In the genomic region with DNA sequence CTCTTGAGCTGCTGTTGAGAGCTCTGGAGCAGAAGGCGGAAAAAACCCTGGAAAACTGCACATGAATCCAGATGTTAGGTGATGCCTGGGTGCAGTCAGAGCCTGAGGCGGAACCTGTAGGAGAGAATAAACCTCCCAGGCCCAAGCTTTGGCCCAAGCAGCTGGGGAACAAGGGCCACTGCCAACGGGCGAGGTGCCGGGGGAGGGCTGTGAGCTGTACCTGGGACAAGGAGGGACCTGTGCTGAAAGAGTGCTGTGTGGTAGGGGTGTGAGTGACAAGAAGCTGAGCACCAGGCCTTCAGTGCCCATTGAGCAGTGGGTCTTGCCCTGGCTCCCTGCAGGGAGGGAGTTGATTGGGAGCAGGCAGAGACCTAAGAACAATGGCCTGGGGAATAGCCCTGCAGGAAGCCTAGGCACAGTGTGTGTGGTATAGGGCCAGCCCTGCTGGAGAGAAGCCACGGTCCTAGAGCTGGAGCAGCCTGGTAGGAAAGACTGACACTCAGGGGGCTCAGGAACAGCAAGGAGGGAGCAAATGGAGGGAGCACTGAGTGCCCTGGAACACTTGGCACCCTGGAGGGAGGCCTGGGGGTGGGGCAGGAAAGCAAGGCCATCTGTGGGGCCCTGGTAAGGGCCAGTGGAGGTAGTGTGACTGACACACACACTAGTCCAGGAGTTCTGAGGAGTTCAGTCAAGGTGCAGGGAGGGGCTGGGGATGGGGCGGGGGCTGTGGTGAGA, we compare ENCODE assay signal across 9 mouse cellular contexts. TPM values are rescaled to one million over a fixed set of nuclear protein-coding genes. Genes with fewer than 3 reads are reported as not detected.
DNase-seq lines count a peak whose midpoint lies in the region; ATAC-seq lines count a peak whose summit lies in the region.
"Had no signal": no experiment of that assay in that cellular context is flagged by ENCODE, and none has a peak within 500 bp of the region (broad histone marks: within the 10 kb centered on the region; RNA-seq: fewer than 3 reads in every experiment).

No protein-coding gene starts in this region.

- no peaks in the 10 kb centered on the region for H3K9me3 ChIP-seq in forebrain, embryonic 15.5 days
- no peaks in the 10 kb centered on the region for H3K9me3 ChIP-seq in liver, embryonic 16.5 days (replicated peaks; ENCODE audit: control insufficient read depth, low read length)

- WGBS in forebrain, embryonic 15.5 days, result 23% methylated on average over 7 of the region's 7 CpGs
- WGBS in liver, embryonic 16.5 days (ENCODE audit: insufficient replicate concordance), result 66% methylated on average over 7 of the region's 7 CpGs

- no peaks in the 10 kb centered on the region for H3K27me3 ChIP-seq in forebrain, embryonic 15.5 days
- H3K27me3 ChIP-seq in liver, embryonic 16.5 days (ENCODE audit: control insufficient read depth, insufficient read depth, low read depth, low read length), result no peaks in the 10 kb centered on the region

- H3K4me3 ChIP-seq in forebrain, embryonic 15.5 days, result no peak overlapping the region
- H3K4me3 ChIP-seq in liver, embryonic 16.5 days (ENCODE audit: low read depth, low read length), result no peak overlapping the region

- peaks cover 48% of the 10 kb centered on the region for H3K4me1 ChIP-seq in forebrain, embryonic 15.5 days
- peaks cover 21% of the 10 kb centered on the region for H3K4me1 ChIP-seq in liver, embryonic 16.5 days (ENCODE audit: control insufficient read depth, low read depth, low read length)

- no peak for DNase-seq in cerebellum, adult 9-11 months
- peak; percentile 64 for DNase-seq in ES-CJ7 (ENCODE audit: low read depth, low spot score)
- no peak for DNase-seq in embryo, embryonic 9.5 days (ENCODE audit: extremely low spot score)
- no peak for DNase-seq in right cerebral cortex, adult 18-20 months
- no peak for DNase-seq in natural killer cell, adult 2 months (ENCODE audit: low spot score in 2 of 2)
- DNase-seq: kidney, postnatal 10 days had no signal

- ATAC-seq in cerebellum, adult (ENCODE audit: insufficient number of reproducible peaks, low FRiP score, low TSS enrichment), result 0 out of 2 replicates have a peak, but pooled peaks have one; percentile 45
- peak; percentile 64 for ATAC-seq in forebrain, embryonic 15.5 days (replicated peaks)
- ATAC-seq in liver, embryonic 16.5 days (ENCODE audit: low read depth), result 0 out of 2 replicates have a peak, but pooled peaks have one; percentile 24

- H3K27ac ChIP-seq in forebrain, embryonic 15.5 days (replicated peaks), result 0 out of 2 replicates have a peak overlapping the region, but pooled peaks have one; percentile 15
- H3K27ac ChIP-seq in liver, embryonic 16.5 days (ENCODE audit: low read length), result no peak overlapping the region

- H3K36me3 ChIP-seq in forebrain, embryonic 15.5 days, result no peaks in the 10 kb centered on the region
- no peaks in the 10 kb centered on the region; the same call in 1 of the 2 replicates for H3K36me3 ChIP-seq in liver, embryonic 16.5 days (ENCODE audit: control insufficient read depth, insufficient read depth)

- no peak overlapping the region for H3K4me2 ChIP-seq in forebrain, embryonic 15.5 days (replicated peaks)
- H3K4me2 ChIP-seq in liver, embryonic 16.5 days (ENCODE audit: low read depth, low read length), result no peak overlapping the region

- no peak overlapping the region for H3K9ac ChIP-seq in forebrain, embryonic 15.5 days (replicated peaks)
- no peak overlapping the region for H3K9ac ChIP-seq in liver, embryonic 16.5 days (ENCODE audit: low read depth, low read length)

RNA-seq across cellular contexts. Expression of gene Banp, which starts 17.3 kb away (rescaled TPM):
- polyA plus RNA-seq in forebrain, embryonic 15.5 days (2015; fragmentation: Nextera tagmentation; extraction: Ambion mirVana), result 64.8 and 65.3 TPM in 2 replicates
- 17.1 and 20.2 TPM in 2 replicates for polyA plus RNA-seq in liver, embryonic 16.5 days (2015; fragmentation: Nextera tagmentation; extraction: Ambion mirVana)

RNA-seq across cellular contexts. Expression of gene Car5a, which starts 22.2 kb away (rescaled TPM):
- 0.37 and 0.43 TPM in 2 replicates for polyA plus RNA-seq in forebrain, embryonic 15.5 days (2015; fragmentation: Nextera tagmentation; extraction: Ambion mirVana)
- polyA plus RNA-seq in liver, embryonic 16.5 days (2015; fragmentation: Nextera tagmentation; extraction: Ambion mirVana), result 5.6 and 8.4 TPM in 2 replicates

RNA-seq across cellular contexts. Expression of gene Slc7a5, which starts 59.4 kb away (rescaled TPM):
- 39.2 and 45.8 TPM in 2 replicates for polyA plus RNA-seq in forebrain, embryonic 15.5 days (2015; fragmentation: Nextera tagmentation; extraction: Ambion mirVana)
- polyA plus RNA-seq in liver, embryonic 16.5 days (2015; fragmentation: Nextera tagmentation; extraction: Ambion mirVana), result 32.9 and 36.9 TPM in 2 replicates
